Comparison of ENCODE assay signal across 21 mouse cellular contexts in genomic region chr12:40795768-40796167, GRCm38 (mm10).
"Had no signal": no experiment of that assay in that cellular context is flagged by ENCODE, and none has a peak within 500 bp of the region (broad histone marks: within the 10 kb centered on the region; RNA-seq: fewer than 3 reads in every experiment).

No protein-coding gene starts in this region.

- DNase-seq: kidney, adult 9 months; kidney, postnatal 36 days; left cerebral cortex, postnatal 4 days; liver, postnatal 0 days; right cerebral cortex, adult 18-20 months; right cerebral cortex, postnatal 14 days; right cerebral cortex, postnatal 4 days; thymus, adult 2 months; thymus, postnatal 14 days; thymus, postnatal 4 days had no signal

- H3K9me3 ChIP-seq: limb, embryonic 12.5 days; limb, embryonic 15.5 days; midbrain, embryonic 12.5 days; midbrain, embryonic 15.5 days; neural tube, embryonic 12.5 days; neural tube, embryonic 15.5 days had no signal

- H3K36me3 ChIP-seq: limb, embryonic 12.5 days; limb, embryonic 15.5 days; midbrain, embryonic 12.5 days; midbrain, embryonic 15.5 days; neural tube, embryonic 12.5 days; neural tube, embryonic 15.5 days had no signal

- H3K4me3 ChIP-seq: limb, embryonic 12.5 days; limb, embryonic 15.5 days; midbrain, embryonic 12.5 days; midbrain, embryonic 15.5 days; neural tube, embryonic 12.5 days; neural tube, embryonic 15.5 days had no signal

- H3K9ac ChIP-seq: limb, embryonic 12.5 days; limb, embryonic 15.5 days; liver, embryonic 14.5 days; liver, postnatal 0 days; midbrain, embryonic 12.5 days; midbrain, embryonic 15.5 days; neural tube, embryonic 12.5 days; neural tube, embryonic 15.5 days had no signal

- H3K27ac ChIP-seq: limb, embryonic 12.5 days; limb, embryonic 15.5 days; liver, embryonic 14.5 days; macrophage; midbrain, embryonic 12.5 days; midbrain, embryonic 15.5 days; neural tube, embryonic 12.5 days; neural tube, embryonic 15.5 days; stomach, postnatal 0 days had no signal

- H3K4me2 ChIP-seq: limb, embryonic 12.5 days; limb, embryonic 15.5 days; liver, embryonic 11.5 days; midbrain, embryonic 12.5 days; midbrain, embryonic 15.5 days; neural tube, embryonic 12.5 days; neural tube, embryonic 15.5 days had no signal

- ATAC-seq: intestine, postnatal 0 days; liver, postnatal 0 days; midbrain, embryonic 15.5 days had no signal

- H3K27me3 ChIP-seq: limb, embryonic 15.5 days; midbrain, embryonic 12.5 days; midbrain, embryonic 15.5 days; neural tube, embryonic 12.5 days; neural tube, embryonic 15.5 days had no signal
